ENCODE assay signal across 18 mouse cellular contexts in genomic region chr2:82701851-82702250, GRCm38 (mm10).
"Had no signal": no experiment of that assay in that cellular context is flagged by ENCODE, and none has a peak within 500 bp of the region (broad histone marks: within the 10 kb centered on the region; RNA-seq: fewer than 3 reads in every experiment).

No protein-coding gene starts in this region.

- H3K4me3 ChIP-seq: midbrain, embryonic 13.5 days; midbrain, embryonic 15.5 days; myocyte; neural tube, embryonic 13.5 days; neural tube, embryonic 15.5 days had no signal

- H3K36me3 ChIP-seq: midbrain, embryonic 13.5 days; midbrain, embryonic 15.5 days; neural tube, embryonic 13.5 days; neural tube, embryonic 15.5 days had no signal

- H3K9ac ChIP-seq: lung, embryonic 14.5 days; midbrain, embryonic 13.5 days; midbrain, embryonic 15.5 days; neural tube, embryonic 13.5 days; neural tube, embryonic 15.5 days had no signal

- H3K4me2 ChIP-seq: lung, embryonic 14.5 days; midbrain, embryonic 11.5 days; midbrain, embryonic 13.5 days; midbrain, embryonic 15.5 days; neural tube, embryonic 13.5 days; neural tube, embryonic 15.5 days had no signal

- DNase-seq: lung, adult 18-20 months; lung, embryonic 14.5 days; lung, postnatal 10 days; lung, postnatal 4 days; retina, postnatal 1 day; right cerebral cortex, adult 18-20 months; right cerebral cortex, postnatal 25 days; right cerebral cortex, postnatal 4 days; spleen, adult 18-20 months; thymus, adult 18-20 months; thymus, postnatal 14 days; thymus, postnatal 36 days had no signal

- H3K4me1 ChIP-seq: midbrain, embryonic 13.5 days; midbrain, embryonic 15.5 days; neural tube, embryonic 13.5 days; neural tube, embryonic 15.5 days had no signal

- H3K27me3 ChIP-seq: midbrain, embryonic 13.5 days; midbrain, embryonic 15.5 days; neural tube, embryonic 13.5 days; neural tube, embryonic 15.5 days had no signal

- ATAC-seq: midbrain, embryonic 13.5 days; midbrain, embryonic 15.5 days had no signal

- H3K27ac ChIP-seq: midbrain, embryonic 13.5 days; midbrain, embryonic 15.5 days; neural tube, embryonic 13.5 days; neural tube, embryonic 15.5 days had no signal

- H3K9me3 ChIP-seq: midbrain, embryonic 13.5 days; midbrain, embryonic 15.5 days; neural tube, embryonic 13.5 days; neural tube, embryonic 15.5 days had no signal
